Mouse (Mus musculus) stomach, postnatal 0 days (tissue): ENCODE results near the gene Sptb.

Experiments
- CTCF ChIP-seq: IDR thresholded peaks from 2 replicates; pipeline ENCODE4 v1.5.1; 2016; ENCODE audit warnings: antibody characterized with exemption, low read depth, mild to moderate bottlenecking, moderate library complexity
- EP300 ChIP-seq: optimal IDR thresholded peaks from 2 replicates; pipeline ENCODE3; 2016; ENCODE audit warnings: antibody characterized with exemption

DNA sequence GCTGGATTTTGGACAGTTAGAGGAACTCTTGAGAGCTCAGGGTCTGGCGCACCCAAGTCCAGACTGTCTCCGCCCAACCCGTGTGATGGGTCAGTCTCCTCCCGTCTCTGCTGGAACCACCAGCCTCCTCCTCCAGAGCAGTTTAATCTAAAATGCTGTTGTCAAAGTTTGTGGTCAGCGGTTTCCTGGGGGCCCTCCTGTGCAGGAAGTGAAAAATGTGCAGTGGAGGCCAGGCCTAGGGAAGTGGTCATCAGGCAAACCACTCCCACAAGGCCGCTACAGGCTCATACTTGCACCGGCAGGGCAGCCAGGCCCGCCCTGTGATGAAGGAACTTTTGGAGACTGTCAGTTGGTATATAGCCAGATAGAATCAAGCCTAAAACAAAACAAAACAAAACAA is 172.9 kb downstream of the Sptb start:
- TF ChIP-seq EP300 (no peak), CTCF (no peak)
